Mouse (Mus musculus): ENCODE measurements around the gene Lrmda. TPM values are rescaled to one million over a fixed set of nuclear protein-coding genes. Genes with fewer than 3 reads are reported as not detected.

Gene Lrmda
- polyA plus RNA-seq, 1 experiment, result not detected

- DNase-seq (ENCODE audit: low read depth), result no peak
- TF ChIP-seq CTCF (IDR thresholded peaks at IDR 0.05; ENCODE audit: borderline replicate concordance, extremely low read depth, insufficient read depth, insufficient read length), result no peak
- no peak for TF ChIP-seq POLR2A (IDR thresholded peaks at IDR 0.05; ENCODE audit: borderline replicate concordance, extremely low read depth, insufficient read depth, insufficient read length, poor library complexity, severe bottlenecking)
These were observed 807.3 kb downstream of the Lrmda start for GRCm38 (mm10) chr14:22826825-22827224.

- TF ChIP-seq CTCF (IDR thresholded peaks at IDR 0.05; ENCODE audit: borderline replicate concordance, extremely low read depth, insufficient read depth, insufficient read length) (no peak), POLR2A (IDR thresholded peaks at IDR 0.05; ENCODE audit: borderline replicate concordance, extremely low read depth, insufficient read depth, insufficient read length, poor library complexity, severe bottlenecking) (no peak)
- no peak for DNase-seq (ENCODE audit: low read depth)
These were observed 817.5 kb downstream of the Lrmda start for GRCm38 (mm10) chr14:22837058-22837457.

- no peak for DNase-seq (ENCODE audit: low read depth)
- no peak for TF ChIP-seq POLR2A (IDR thresholded peaks at IDR 0.05; ENCODE audit: borderline replicate concordance, extremely low read depth, insufficient read depth, insufficient read length, poor library complexity, severe bottlenecking)
- TF ChIP-seq CTCF (IDR thresholded peaks at IDR 0.05; ENCODE audit: borderline replicate concordance, extremely low read depth, insufficient read depth, insufficient read length), result no peak
These were observed 821.6 kb downstream of the Lrmda start for GRCm38 (mm10) chr14:22841136-22841535.

- no peak for TF ChIP-seq POLR2A (IDR thresholded peaks at IDR 0.05; ENCODE audit: borderline replicate concordance, extremely low read depth, insufficient read depth, insufficient read length, poor library complexity, severe bottlenecking)
- TF ChIP-seq CTCF (IDR thresholded peaks at IDR 0.05; ENCODE audit: borderline replicate concordance, extremely low read depth, insufficient read depth, insufficient read length), result no peak
- peak; percentile 31 for DNase-seq (ENCODE audit: low read depth)
These were observed 824.5 kb downstream of the Lrmda start for GRCm38 (mm10) chr14:22844006-22844405.

GRCm38 (mm10) chr14:22845401-22845800, 825.9 kb downstream of the Lrmda start:
- no peak for TF ChIP-seq POLR2A (IDR thresholded peaks at IDR 0.05; ENCODE audit: borderline replicate concordance, extremely low read depth, insufficient read depth, insufficient read length, poor library complexity, severe bottlenecking)
- TF ChIP-seq CTCF (IDR thresholded peaks at IDR 0.05; ENCODE audit: borderline replicate concordance, extremely low read depth, insufficient read depth, insufficient read length), result no peak
- DNase-seq (ENCODE audit: low read depth), result no peak

GRCm38 (mm10) chr14:22847011-22847786, 827.7 kb downstream of the Lrmda start:
- DNase-seq (ENCODE audit: low read depth), result no peak
- TF ChIP-seq CTCF (IDR thresholded peaks at IDR 0.05; ENCODE audit: borderline replicate concordance, extremely low read depth, insufficient read depth, insufficient read length) (no peak), POLR2A (IDR thresholded peaks at IDR 0.05; ENCODE audit: borderline replicate concordance, extremely low read depth, insufficient read depth, insufficient read length, poor library complexity, severe bottlenecking) (no peak)

- TF ChIP-seq CTCF (IDR thresholded peaks at IDR 0.05; ENCODE audit: borderline replicate concordance, extremely low read depth, insufficient read depth, insufficient read length), result no peak
- TF ChIP-seq POLR2A (IDR thresholded peaks at IDR 0.05; ENCODE audit: borderline replicate concordance, extremely low read depth, insufficient read depth, insufficient read length, poor library complexity, severe bottlenecking), result no peak
- DNase-seq (ENCODE audit: low read depth), result no peak
These were observed 829.6 kb downstream of the Lrmda start for GRCm38 (mm10) chr14:22849108-22849507.

- DNase-seq (ENCODE audit: low read depth), result peak; percentile 10
- no peak for TF ChIP-seq CTCF (IDR thresholded peaks at IDR 0.05; ENCODE audit: borderline replicate concordance, extremely low read depth, insufficient read depth, insufficient read length)
- TF ChIP-seq POLR2A (IDR thresholded peaks at IDR 0.05; ENCODE audit: borderline replicate concordance, extremely low read depth, insufficient read depth, insufficient read length, poor library complexity, severe bottlenecking), result no peak
These were observed 841.1 kb downstream of the Lrmda start for GRCm38 (mm10) chr14:22860631-22861030.

GRCm38 (mm10) chr14:22864132-22864531, 844.6 kb downstream of the Lrmda start:
- TF ChIP-seq CTCF (IDR thresholded peaks at IDR 0.05; ENCODE audit: borderline replicate concordance, extremely low read depth, insufficient read depth, insufficient read length), result no peak
- no peak for TF ChIP-seq POLR2A (IDR thresholded peaks at IDR 0.05; ENCODE audit: borderline replicate concordance, extremely low read depth, insufficient read depth, insufficient read length, poor library complexity, severe bottlenecking)
- DNase-seq (ENCODE audit: low read depth), result no peak

- no peak for DNase-seq (ENCODE audit: low read depth)
- no peak for TF ChIP-seq CTCF (IDR thresholded peaks at IDR 0.05; ENCODE audit: borderline replicate concordance, extremely low read depth, insufficient read depth, insufficient read length)
- no peak for TF ChIP-seq POLR2A (IDR thresholded peaks at IDR 0.05; ENCODE audit: borderline replicate concordance, extremely low read depth, insufficient read depth, insufficient read length, poor library complexity, severe bottlenecking)
These were observed 855.1 kb downstream of the Lrmda start for GRCm38 (mm10) chr14:22874584-22874983.

GRCm38 (mm10) chr14:22887182-22887581, 867.7 kb downstream of the Lrmda start:
- no peak for DNase-seq (ENCODE audit: low read depth)

GRCm38 (mm10) chr14:22899312-22899711, 879.8 kb downstream of the Lrmda start:
- TF ChIP-seq POLR2A (IDR thresholded peaks at IDR 0.05; ENCODE audit: borderline replicate concordance, extremely low read depth, insufficient read depth, insufficient read length, poor library complexity, severe bottlenecking) (no peak), CTCF (IDR thresholded peaks at IDR 0.05; ENCODE audit: borderline replicate concordance, extremely low read depth, insufficient read depth, insufficient read length) (no peak)
- no peak for DNase-seq (ENCODE audit: low read depth)

More at GRCm38 (mm10) chr14:22887182-22887581, 867.7 kb downstream of the Lrmda start:
- no peak for TF ChIP-seq CTCF (IDR thresholded peaks at IDR 0.05; ENCODE audit: borderline replicate concordance, extremely low read depth, insufficient read depth, insufficient read length)
- no peak for TF ChIP-seq POLR2A (IDR thresholded peaks at IDR 0.05; ENCODE audit: borderline replicate concordance, extremely low read depth, insufficient read depth, insufficient read length, poor library complexity, severe bottlenecking)
